In genomic region chr9:71076201-71076648, GRCm38 (mm10) we compare ENCODE assay signal across 16 mouse cellular contexts.
A peak's percentile ranks its signal among the peaks of the same experiment; 100 is the strongest.
DNase-seq lines count a peak whose midpoint lies in the region; ATAC-seq and TF ChIP-seq lines count a peak whose summit lies in the region.
"Had no signal": no experiment of that assay in that cellular context is flagged by ENCODE, and none has a peak within 500 bp of the region (broad histone marks: within the 10 kb centered on the region; RNA-seq: fewer than 3 reads in every experiment).

No protein-coding gene starts in this region.

- no peaks in the 10 kb centered on the region for H3K9me3 ChIP-seq in forebrain, embryonic 11.5 days (ENCODE audit: control insufficient read depth, low read length)
- H3K9me3 ChIP-seq in forebrain, embryonic 12.5 days, result no peaks in the 10 kb centered on the region
- H3K9me3 ChIP-seq: intestine, embryonic 15.5 days; limb, embryonic 15.5 days; midbrain, embryonic 10.5 days had no signal

- H3K4me3 ChIP-seq in forebrain, embryonic 11.5 days (ENCODE audit: low read depth, low read length), result no peak overlapping the region
- no peak overlapping the region for H3K4me3 ChIP-seq in forebrain, embryonic 12.5 days (replicated peaks)
- H3K4me3 ChIP-seq in layer of hippocampus, adult 2 months, result no peak overlapping the region
- H3K4me3 ChIP-seq: erythroblast, embryonic 14.5 days; intestine, embryonic 15.5 days; limb, embryonic 15.5 days; midbrain, embryonic 10.5 days had no signal

- H3K4me2 ChIP-seq in forebrain, embryonic 11.5 days (ENCODE audit: low read depth, low read length, severe bottlenecking), result no peak overlapping the region
- no peak overlapping the region for H3K4me2 ChIP-seq in forebrain, embryonic 12.5 days
- H3K4me2 ChIP-seq: heart, embryonic 11.5 days; intestine, embryonic 15.5 days; limb, embryonic 15.5 days had no signal

- no peaks in the 10 kb centered on the region for H3K4me1 ChIP-seq in forebrain, embryonic 11.5 days (replicated peaks; ENCODE audit: control insufficient read depth, insufficient read depth, low read length)
- no peaks in the 10 kb centered on the region for H3K4me1 ChIP-seq in forebrain, embryonic 12.5 days
- H3K4me1 ChIP-seq: midbrain, embryonic 10.5 days had no signal

- TF ChIP-seq CTCF in layer of hippocampus, adult 2 months (conservative IDR thresholded peaks at IDR 0.05), result no peak

- no peak for ATAC-seq in forebrain, embryonic 11.5 days (replicated peaks; ENCODE audit: low FRiP score)
- no peak for ATAC-seq in forebrain, embryonic 12.5 days (ENCODE audit: low FRiP score)
- ATAC-seq: intestine, embryonic 15.5 days had no signal

- H3K27me3 ChIP-seq in forebrain, embryonic 11.5 days (ENCODE audit: control insufficient read depth, insufficient read depth, low read length), result no peaks in the 10 kb centered on the region
- no peaks in the 10 kb centered on the region for H3K27me3 ChIP-seq in forebrain, embryonic 12.5 days
- H3K27me3 ChIP-seq: intestine, embryonic 15.5 days; limb, embryonic 15.5 days had no signal

- no peak overlapping the region for H3K9ac ChIP-seq in forebrain, embryonic 11.5 days (ENCODE audit: low read length)
- no peak overlapping the region for H3K9ac ChIP-seq in forebrain, embryonic 12.5 days
- H3K9ac ChIP-seq: intestine, embryonic 15.5 days; limb, embryonic 15.5 days had no signal

- 88% methylated on average over 12 of the region's 12 CpGs for WGBS in forebrain, embryonic 11.5 days
- WGBS in forebrain, embryonic 12.5 days, result 89% methylated on average over 12 of the region's 12 CpGs

- no peak overlapping the region for H3K27ac ChIP-seq in forebrain, embryonic 11.5 days (ENCODE audit: low read depth, low read length)
- H3K27ac ChIP-seq in forebrain, embryonic 12.5 days, result no peak overlapping the region
- H3K27ac ChIP-seq in layer of hippocampus, adult 2 months, result peak overlapping the region; percentile 52; the same call in 1 of the 2 replicates
- H3K27ac ChIP-seq: intestine, embryonic 15.5 days; limb, embryonic 15.5 days; midbrain, embryonic 10.5 days had no signal

- H3K36me3 ChIP-seq in forebrain, embryonic 11.5 days (ENCODE audit: control insufficient read depth, insufficient read depth, low read length), result no peaks in the 10 kb centered on the region
- no peaks in the 10 kb centered on the region for H3K36me3 ChIP-seq in forebrain, embryonic 12.5 days (replicated peaks)
- H3K36me3 ChIP-seq: intestine, embryonic 15.5 days; limb, embryonic 15.5 days; midbrain, embryonic 10.5 days had no signal

- DNase-seq in forebrain, embryonic 11.5 days (ENCODE audit: low spot score), result peak; percentile 19
- DNase-seq in layer of hippocampus, adult 2 months (ENCODE audit: low spot score in 2 of 2), result peak in 1 of 2 experiments; percentile 25
- no peak for DNase-seq in layer of hippocampus, postnatal 25 days (ENCODE audit: extremely low spot score in 1 of 2, low spot score in 1 of 2)
- DNase-seq in urinary bladder, postnatal 14 days (ENCODE audit: low spot score), result peak; percentile 18
- DNase-seq in urinary bladder, postnatal 10 days (ENCODE audit: low spot score), result no peak
- peak; percentile 4 for DNase-seq in urinary bladder, postnatal 25 days (ENCODE audit: low spot score)
- DNase-seq in cerebellum, adult 18-20 months, result no peak
- DNase-seq: cerebellum, adult 8-10 months; kidney, postnatal 36 days; thymus, postnatal 36 days had no signal

Comparison
In these comparisons a context has a peak if more than half of its experiments do, and no peak if none do; other contexts are left out.
1. DNase-seq: peak in forebrain, embryonic 11.5 days (single experiment), urinary bladder, postnatal 14 days (single experiment) and urinary bladder, postnatal 25 days (single experiment); none in layer of hippocampus, postnatal 25 days (0 of 2), urinary bladder, postnatal 10 days (single experiment) and cerebellum, adult 18-20 months (0 of 2).